Mouse (Mus musculus) heart, postnatal 14 days (tissue): Measurements from ENCODE around the gene Prdm11. TPM values are rescaled to one million over a fixed set of nuclear protein-coding genes. Genes with fewer than 3 reads are reported as not detected.

Experiments
- DNase-seq, 2 experiments: peaks; one replicate each; pipeline ENCODE4 v3.0.0; 2021 to 2022
- intact Hi-C: fragments of 180-260 bp; cut with DNase I; formaldehyde crosslinking; loops from one replicate; pipeline ENCODE4 v1.15.1; 2025
- total RNA-seq, 2 experiments: library from RNA; stranded (reverse); gene quantifications; 2 replicates each; pipeline ENCODE4 v1.2.3; 2021

The Prdm11 gene
- total RNA-seq, 2 experiments from 2014 or later, result 19.4 to 20.5 TPM

DNA sequence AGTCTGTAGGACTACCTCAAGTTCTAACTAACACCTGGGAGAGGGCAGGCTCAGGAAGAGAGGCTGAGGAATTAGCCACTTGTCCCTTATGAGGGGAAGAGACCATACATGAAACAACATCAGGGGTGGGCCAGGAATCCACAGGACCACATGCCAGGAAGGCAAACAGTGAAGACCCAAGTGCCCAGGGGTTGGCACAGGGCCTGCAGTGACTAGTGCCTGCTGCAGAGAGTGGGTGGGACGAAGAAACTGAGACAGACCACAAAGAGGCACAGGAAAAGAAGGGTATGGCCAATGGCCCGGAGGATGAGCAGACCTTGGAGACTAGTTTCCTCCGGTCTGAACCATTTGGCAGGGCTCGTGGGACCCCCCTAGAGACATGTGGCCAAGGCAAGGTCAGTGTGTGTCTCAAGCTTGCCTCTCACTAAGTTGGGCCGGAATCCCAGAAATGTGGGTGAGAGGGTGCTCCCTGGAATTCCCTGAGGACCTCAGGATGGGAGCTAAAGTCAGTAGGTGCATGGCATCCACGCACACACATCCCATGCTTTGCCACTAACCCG lies 1.6 kb upstream of the Prdm11 start:
- intact Hi-C loops, result loop anchor here (5.0 kb wide), 1 partner anchor 60 kb away; no protein-coding TSS in a partner anchor
- DNase-seq, result peak in 1 of 2 experiments; percentile 2

DNA sequence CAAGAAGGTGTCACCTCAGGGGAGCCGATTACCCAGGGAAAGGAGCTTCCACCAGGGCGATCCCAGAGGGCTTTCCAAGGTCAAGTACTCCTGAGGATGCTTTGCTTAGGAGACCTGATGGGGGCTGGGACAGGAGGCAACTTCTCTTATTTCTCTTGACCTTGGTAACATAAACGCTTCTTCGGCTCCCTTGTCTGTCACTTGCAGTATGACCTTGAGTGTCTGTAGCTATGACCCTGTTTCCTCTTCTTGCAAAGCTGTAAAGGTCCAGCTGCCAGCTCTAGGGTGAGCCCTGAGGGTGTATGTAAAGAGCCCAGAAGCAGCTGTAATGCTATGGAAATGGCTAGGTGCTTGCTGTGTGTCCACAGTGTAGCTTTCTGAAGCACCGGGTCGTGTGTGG lies 1.1 kb upstream of the Prdm11 start:
- intact Hi-C loops, result loop anchor here (5.0 kb wide), 1 partner anchor 60 kb away; no protein-coding TSS in a partner anchor
- DNase-seq, result peak in 1 of 2 experiments; percentile 3

- intact Hi-C loops, result loop anchor here (5.0 kb wide), 1 partner anchor 59 kb away; no protein-coding TSS in a partner anchor
- DNase-seq, result no peak
These were observed 505 bp upstream of the Prdm11 start for GRCm38 (mm10) chr2:93046509-93046835.

GRCm38 (mm10) chr2:93045129-93045817 lies 694 bp downstream of the Prdm11 start:
- intact Hi-C loops, result loop anchor here (5.0 kb wide), 1 partner anchor 58 kb away; no protein-coding TSS in a partner anchor

GRCm38 (mm10) chr2:93043449-93044157 lies 2.4 kb downstream of the Prdm11 start:
- intact Hi-C loops, result no loop called here

More at GRCm38 (mm10) chr2:93045129-93045817, 694 bp downstream of the Prdm11 start:
- peak; percentile 98 to 99 for DNase-seq

DNA sequence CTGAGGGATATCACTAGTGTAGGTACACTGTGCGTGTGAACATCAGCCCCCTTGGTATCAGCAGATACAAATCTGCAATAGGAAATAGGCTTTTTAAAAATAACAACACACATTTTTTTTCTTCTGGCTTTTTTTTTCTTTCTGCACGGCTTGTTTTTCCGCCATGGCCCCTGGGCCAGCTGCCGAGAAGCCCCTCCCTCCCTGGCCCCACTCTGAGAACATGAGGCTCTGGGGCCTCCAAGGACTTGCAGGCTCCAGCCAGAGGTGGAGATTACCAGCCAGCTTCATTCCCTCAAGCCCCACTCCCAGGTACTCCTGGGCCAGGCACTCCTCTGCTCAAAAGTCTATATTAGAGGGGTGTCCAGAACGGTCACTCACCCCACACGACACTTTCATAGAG lies 4.5 kb downstream of the Prdm11 start:
- DNase-seq, result no peak
- intact Hi-C loops, result no loop called here

More at GRCm38 (mm10) chr2:93043449-93044157, 2.4 kb downstream of the Prdm11 start:
- peak in 1 of 2 experiments; percentile 0 for DNase-seq

DNA sequence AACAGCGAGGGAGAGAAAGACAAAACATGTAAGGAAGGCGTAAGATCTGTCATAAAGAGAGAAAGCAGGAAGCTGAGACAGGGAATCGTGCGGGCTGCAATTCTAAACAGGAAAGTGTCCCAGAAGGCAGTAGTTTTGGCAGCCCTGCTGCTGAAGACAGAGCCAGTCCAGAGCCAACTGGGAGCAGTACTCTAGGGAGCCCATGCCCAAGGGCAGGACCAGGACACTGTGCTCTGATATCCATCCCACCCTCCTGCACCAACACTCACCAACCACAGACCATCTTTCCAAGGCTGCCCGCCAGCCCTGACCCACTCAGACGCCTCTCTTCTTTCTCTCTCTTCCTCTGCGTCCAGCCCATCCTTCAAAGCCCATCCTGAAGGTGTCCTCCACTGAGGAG lies 5.1 kb downstream of the Prdm11 start:
- peak in 1 of 2 experiments; percentile 49 for DNase-seq
- intact Hi-C loops, result no loop called here

DNA sequence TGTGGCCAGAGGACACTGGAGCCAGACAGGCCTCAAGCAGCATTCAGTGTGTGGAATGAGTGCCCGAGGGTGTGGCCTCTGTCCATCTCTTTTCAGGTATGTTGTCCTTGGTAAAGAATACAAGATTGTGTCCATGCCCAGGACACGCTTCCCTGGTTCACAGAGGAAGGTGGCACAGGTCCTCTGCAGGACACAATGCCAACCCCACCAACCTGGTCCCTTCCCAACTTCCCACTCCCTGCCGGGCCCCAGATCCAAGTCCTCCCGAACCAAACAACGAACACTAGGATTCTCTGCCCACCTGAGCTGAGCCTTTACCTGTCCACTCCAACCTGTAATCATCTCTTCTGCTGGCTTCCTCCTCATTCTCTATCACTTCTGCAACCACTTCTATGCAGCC lies 6.3 kb downstream of the Prdm11 start:
- DNase-seq, result no peak
- intact Hi-C loops, result no loop called here

- intact Hi-C loops, result no loop called here
- DNase-seq, result peak in 1 of 2 experiments; percentile 59
These were observed 6.9 kb downstream of the Prdm11 start for GRCm38 (mm10) chr2:93039043-93039442.

DNA sequence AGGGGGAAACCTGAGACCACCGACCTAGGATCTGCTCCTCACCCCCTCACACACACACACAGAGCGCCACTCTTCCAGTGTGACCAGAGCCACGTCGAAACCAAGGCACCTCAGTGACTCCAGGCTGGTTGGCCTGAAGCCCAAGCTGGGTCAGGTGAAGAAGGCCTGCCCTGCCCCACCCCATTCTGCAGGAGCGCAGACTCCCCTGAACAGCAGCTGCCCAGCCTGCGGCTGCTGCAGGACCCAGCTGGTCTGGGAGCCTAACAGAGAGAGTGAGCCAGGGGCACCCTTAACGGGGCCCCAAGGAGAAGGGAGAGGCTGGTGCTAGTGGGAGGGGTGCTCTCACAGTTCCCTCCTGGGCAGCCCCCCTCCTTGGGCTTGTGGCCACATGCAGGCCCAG lies 10.3 kb downstream of the Prdm11 start:
- intact Hi-C loops, result no loop called here
- DNase-seq, result peak; percentile 42 to 56

GRCm38 (mm10) chr2:93032651-93033050 lies 13.3 kb downstream of the Prdm11 start:
- intact Hi-C loops, result no loop called here
- peak; percentile 78 to 83 for DNase-seq

GRCm38 (mm10) chr2:93032049-93032448 lies 13.9 kb downstream of the Prdm11 start:
- intact Hi-C loops, result no loop called here

DNA sequence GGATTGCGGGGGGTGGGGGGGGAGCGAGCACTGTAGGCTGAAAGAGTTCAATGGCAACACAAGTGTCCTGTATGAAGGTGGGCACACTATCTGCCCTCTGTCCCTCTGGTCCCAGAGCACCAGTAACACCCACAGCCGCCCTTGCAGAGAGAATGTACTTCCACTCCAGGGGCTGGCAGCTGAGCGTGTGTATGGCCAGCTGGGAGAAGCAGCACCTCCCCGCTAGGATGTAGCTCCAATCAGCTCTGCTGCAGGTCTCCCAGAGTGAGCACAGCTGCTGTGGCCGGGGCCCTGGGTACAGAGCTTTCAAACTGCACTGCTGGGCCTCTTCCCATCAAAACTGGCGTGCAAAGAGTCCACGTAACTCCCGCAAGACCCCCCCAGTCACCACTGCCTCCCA lies 14.9 kb downstream of the Prdm11 start:
- intact Hi-C loops, result no loop called here
- peak; percentile 42 to 67 for DNase-seq

More at GRCm38 (mm10) chr2:93032049-93032448, 13.9 kb downstream of the Prdm11 start:
- peak; percentile 38 to 67 for DNase-seq

- DNase-seq, result peak; percentile 52 to 66
- intact Hi-C loops, result no loop called here
These were observed 15.9 kb downstream of the Prdm11 start for GRCm38 (mm10) chr2:93030101-93030500.

DNA sequence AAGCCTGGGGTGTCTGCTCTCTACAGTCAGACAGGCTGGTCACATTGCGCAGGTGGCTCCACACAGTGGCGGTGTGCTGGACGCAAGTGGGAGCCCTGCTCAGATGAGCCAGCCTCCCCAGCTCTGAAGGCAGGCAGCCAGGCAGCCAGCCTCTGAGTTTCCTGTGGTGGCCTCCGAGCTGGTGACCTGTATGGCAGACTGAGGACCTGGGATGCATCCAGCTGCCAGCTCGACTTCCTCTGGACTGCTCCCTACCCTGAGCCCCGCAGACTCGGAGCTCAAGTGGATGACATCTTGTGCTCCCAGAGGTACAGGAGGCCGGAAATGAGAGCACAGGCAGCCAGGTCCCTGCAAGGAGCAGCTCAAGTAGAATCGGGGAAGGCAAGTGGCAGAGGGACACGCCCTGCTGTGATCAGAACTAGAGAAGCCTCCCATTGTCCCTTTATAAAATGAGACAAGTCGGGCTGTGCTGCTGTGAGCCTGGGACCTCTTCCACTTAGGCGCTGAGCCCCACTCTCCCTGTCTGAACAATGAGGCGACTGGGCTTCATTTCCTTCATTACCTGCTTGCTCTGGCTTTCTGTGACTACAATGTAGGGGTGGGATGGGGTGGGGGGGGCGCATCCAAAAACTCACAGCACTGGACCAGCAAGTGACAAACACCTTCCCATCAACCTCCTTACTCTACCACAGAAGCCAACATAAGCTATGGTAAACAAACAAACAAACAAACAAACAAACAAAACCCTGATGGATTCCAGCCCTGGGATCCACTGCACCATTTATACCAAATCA lies 16.5 kb downstream of the Prdm11 start:
- peak; percentile 59 to 68 for DNase-seq
- intact Hi-C loops, result loop anchor here (5.0 kb wide), 1 partner anchor 42 kb away; no protein-coding TSS in a partner anchor

- intact Hi-C loops, result loop anchor here (5.0 kb wide), 1 partner anchor 42 kb away; no protein-coding TSS in a partner anchor
- no peak for DNase-seq
These were observed 17.1 kb downstream of the Prdm11 start for GRCm38 (mm10) chr2:93028865-93029264.

- DNase-seq, result no peak
- intact Hi-C loops, result loop anchor here (5.0 kb wide), 1 partner anchor 40 kb away; no protein-coding TSS in a partner anchor
These were observed 18.3 kb downstream of the Prdm11 start for GRCm38 (mm10) chr2:93027713-93028112.

- DNase-seq, result no peak
- intact Hi-C loops, result no loop called here
These were observed 21.5 kb downstream of the Prdm11 start for GRCm38 (mm10) chr2:93024431-93024830.

GRCm38 (mm10) chr2:93018854-93019253 lies 27.1 kb downstream of the Prdm11 start:
- intact Hi-C loops, result no loop called here
- DNase-seq, result peak; percentile 36 to 55

DNA sequence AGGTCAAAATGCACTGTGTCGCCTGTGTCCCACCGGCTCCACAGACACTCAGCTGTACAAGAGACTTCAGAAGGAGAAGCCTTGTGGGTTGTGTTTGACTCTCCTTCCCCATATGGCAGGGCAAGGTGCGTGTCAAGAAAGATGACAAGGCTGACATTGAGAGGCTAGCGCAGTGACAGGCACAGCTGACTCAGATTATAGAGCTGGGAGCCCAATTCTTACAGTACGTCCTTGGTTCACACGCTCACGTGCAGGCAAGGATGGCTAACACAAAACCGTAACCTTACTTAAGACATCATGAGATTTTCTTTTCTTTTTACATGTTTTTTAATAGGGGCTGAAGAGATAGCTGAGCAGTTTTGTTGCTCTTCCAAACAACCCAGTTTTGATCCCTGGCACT lies 28.8 kb downstream of the Prdm11 start:
- intact Hi-C loops, result no loop called here

More for the DNA sequence above, 28.8 kb downstream of the Prdm11 start:
- DNase-seq, result no peak
